Mouse (Mus musculus) embryo, embryonic 11.5 days (tissue): ENCODE results near the gene Atp2a2.

ENCODE experiments used
- DNase-seq: peaks from one replicate; pipeline ENCODE4 v3.0.0-alpha.2; 2012; ENCODE audit warnings: low read depth, low spot score

The Atp2a2 gene

DNA sequence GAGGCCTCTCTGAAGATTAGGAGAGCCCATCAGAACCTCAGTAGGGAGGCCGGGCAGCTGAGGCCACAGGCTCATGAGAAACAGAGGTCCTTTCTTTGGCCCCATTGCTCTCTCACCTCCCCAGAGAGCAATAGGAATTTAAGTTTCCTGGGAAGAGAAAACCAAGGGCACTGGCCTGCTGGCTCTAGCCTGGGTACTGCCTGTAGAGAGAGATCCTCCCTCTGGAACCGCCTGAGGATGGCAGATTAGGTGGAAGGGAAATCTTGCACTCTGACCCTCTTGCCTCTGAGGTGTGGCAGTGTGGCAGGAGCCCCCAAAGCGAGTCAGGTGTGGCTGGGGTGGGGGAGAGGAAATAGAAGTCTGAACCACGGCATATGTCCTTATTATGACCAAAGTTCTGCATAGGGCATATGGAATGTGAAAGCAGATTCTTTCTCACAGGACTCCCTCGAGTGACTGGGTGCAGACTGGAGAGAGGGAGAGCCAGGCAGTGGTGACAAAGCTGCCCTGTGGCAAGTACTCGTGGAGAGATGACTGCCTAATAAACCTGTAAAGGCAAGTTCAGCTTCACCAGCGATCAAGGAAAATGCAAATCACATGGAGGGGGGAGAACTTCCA is 17.1 kb upstream of the Atp2a2 start:
- DNase-seq = no peak

DNA sequence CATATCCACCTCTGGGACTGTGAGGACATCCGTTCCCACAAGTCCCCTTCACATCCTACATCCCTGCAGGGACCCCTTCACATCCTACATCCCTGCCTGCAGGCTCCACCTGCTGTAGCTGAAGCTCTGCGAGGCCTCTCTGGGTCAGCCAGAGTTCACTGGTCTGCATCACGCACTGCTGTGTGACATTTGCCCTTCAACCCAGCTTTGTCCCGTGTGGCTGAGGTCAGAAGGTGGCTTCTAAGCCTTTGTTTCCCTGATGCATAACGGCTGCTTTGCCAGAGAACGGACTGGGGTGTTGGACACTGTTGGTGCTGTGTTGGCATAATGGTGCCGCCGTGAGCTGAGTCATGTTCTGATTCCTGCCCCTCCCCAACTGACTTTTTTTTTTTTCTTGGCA is 16.2 kb upstream of the Atp2a2 start:
- DNase-seq = no peak

DNA sequence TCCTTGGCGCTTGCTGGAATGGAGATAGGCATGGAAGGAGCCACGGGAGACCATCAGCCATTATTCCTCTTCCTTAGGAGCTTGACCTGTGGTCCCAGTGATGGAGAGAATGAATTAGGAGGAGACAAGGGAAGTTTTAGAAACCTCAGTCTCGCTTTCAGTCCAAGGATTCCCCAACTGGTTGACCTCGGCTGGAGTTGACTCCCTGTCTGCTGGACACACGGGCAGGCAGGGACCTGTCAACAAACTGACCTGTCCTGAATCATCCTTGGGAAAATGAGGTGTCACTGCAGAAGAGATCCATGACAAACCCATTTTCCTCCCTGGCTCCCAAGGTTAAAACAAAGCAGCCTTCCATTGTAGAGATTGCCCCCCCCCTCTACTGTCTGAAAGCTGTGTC is 14.9 kb upstream of the Atp2a2 start:
- DNase-seq = no peak

DNA sequence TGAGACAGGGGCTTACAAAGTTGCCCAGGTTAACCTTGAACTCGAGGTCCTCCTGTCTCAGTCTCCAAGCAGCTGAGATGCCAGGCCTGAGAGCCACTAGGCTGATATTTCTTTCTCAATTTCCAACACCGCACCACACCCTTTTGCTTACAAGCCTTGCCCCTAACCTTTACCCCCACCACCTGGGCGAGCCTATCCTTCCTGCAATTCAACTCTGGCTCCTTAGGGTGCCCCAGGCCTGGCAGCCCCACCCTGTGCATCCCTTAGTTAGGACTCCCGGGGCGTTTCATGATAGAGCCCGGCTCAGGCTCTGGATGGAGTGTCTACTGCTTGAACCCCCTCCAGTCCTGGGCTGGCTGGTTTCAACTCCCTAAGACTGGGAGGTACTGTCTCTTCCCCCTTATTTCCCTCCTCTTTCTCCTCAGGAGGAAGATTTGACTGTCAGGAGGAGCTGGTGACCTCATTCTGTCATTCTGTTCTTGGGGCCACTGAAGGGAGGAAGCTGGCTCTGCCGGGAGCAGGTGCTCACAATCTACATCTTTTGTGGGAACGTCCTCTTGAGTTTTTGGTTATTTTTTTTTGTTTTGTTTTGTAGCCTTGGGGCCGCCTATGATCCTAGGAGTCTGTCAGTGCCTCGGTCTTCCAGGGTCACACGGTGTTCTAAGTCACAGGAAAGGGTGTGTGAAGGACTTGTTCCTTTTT is 14.2 kb upstream of the Atp2a2 start:
- no peak for DNase-seq

DNA sequence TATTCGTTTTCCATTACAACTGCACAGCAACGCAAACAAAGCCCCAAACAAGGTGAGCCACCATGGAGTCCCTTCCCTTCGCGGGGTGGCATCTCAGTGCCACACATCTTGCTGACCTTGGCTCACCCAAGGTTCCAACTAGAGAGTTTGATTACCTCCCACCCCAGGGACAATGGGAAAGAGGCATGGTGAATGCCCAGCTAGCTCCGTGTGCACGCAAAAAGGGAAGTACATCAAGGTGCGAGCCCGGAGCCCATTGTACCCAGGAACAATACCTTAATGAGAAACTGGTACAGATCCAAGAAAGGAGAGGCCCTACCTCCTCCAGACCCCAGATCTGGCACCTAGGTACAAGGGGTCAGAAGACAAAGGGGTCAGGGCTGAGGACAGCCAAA is 12.1 kb upstream of the Atp2a2 start:
- DNase-seq = no peak

DNA sequence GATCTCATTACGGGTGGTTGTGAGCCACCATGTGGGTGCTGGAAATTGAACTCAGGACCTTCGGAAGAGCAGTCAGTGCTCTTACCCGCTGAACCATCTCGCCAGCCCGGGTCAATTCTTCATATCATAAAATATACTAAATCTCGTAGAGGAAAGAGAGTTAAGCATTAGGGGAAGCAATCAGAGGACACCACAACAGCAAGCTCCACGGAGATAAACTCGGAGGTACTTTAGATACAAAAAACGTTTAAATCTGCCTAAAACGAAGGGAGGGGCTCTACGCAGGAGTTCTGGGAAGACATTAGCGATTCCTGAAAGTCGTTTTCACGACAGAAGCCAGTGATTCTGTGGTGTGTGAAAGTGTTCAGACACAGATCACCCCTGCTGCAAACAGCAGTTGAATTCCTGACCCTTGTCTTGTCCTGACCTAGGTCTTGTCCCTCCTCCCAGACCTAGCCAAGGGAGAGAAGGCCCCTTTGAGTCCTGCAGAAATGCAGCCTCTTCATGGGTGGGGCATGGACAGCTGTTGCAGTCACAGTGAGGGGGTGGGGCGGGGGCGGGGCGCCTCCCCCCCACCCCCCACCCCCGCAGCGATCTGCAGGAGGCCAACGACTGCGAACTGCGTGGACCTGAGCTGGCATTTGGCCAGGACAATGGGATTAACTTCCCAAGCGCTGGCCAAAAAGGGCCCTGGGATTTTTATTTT is 11.5 kb upstream of the Atp2a2 start:
- no peak for DNase-seq

DNA sequence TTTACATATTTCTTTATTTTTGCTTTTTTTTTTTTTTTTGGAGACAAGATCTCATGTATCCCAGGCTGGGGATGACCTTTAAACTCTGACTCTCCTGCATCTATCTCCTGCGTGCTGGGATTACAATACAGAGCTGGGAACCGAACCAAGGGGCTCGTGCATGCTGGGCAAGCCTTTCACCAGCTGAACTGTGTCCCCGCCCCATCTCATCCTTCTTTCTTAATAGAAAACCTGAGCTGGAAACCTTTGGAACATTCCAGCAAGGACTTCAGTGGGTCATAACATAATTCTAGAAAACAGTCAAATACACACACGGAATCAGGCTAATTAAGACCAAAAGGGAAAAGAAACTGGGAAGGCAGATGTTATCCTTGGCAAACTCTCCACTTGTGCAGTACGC is 10.0 kb upstream of the Atp2a2 start:
- no peak for DNase-seq

DNA sequence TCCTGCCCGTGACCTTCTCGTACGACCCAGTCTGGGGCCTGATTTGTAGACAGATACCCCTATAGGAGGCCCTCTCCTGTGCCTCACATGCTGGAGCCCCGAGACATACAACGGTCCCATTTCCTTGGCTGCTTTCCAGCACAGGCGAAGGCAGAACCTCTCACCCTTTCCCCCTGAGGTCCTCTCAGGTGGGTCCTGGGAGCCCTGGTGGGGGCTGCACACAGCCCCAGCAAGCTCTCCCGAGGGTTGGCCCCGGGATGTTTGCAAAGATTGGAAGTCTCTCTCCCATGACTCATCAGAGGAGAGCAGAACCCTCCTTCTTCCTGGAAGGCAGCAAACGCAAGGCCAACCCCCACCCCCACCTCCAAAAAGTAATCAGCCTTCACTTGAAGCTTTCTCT is 9.4 kb upstream of the Atp2a2 start:
- no peak for DNase-seq

DNA sequence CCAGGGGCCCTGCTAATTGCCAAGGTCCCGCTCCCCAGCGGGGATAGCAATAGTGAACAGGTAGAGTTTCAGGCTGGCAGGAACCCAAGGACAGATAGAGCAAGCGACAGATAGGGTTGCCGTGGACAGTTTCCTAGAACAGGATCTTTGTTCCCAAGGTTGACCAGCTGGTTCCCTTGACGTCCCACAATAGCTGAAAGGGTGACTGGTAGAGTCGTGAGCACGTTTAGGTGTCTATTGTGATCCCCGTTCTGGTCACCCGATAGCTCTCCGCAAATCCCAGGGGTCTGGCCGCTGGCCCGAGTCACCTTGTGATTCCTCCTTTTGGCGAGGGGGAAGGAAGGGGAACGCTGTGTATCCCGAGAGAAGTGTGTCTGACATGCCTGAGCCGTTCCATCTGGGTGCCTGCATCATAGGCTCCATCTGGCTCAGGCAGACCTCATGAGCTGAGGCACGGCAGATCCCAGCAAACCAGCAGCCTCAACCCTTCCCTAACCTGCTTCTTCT is 8.7 kb upstream of the Atp2a2 start:
- DNase-seq = no peak

DNA sequence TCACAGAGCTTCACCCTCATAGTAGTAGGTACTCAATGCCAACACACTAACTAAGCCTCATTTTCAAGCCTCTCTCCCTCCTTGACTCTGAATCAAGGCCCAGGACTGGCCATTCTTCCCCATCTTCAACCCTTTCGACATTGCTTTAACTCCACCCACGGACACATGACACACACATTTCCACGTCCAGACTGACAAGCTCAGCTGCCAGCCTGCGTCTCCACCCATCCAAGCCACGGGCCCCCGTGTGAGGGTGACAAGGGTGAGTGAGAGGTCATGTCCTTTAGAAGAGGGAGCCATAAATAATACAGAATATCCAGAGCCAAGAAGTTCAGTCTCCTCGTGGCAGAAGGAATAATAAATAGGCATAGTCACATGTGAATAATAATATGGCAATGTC is 7.6 kb upstream of the Atp2a2 start:
- no peak for DNase-seq

DNA sequence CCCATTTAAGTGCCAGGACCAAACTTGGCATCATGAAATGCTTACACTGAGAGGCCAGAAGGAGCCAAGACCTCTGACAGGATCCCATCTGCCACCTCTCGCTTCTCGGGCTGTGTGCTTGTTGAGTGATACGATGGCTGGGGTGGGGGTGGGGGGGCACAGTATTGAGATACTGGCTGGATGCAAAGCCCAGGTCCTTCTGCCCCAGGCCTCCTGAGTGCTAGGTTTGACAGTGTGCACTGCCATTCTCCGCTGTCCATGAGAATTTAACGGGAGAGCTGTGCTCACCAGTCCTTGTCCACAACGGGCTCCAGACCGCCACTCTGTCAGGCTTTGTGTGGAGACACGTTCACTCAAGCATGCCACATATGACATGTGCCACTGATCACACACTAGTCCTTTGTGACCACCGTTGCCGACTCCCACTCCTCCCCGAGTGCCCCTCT is 6.9 kb upstream of the Atp2a2 start:
- DNase-seq = no peak

DNA sequence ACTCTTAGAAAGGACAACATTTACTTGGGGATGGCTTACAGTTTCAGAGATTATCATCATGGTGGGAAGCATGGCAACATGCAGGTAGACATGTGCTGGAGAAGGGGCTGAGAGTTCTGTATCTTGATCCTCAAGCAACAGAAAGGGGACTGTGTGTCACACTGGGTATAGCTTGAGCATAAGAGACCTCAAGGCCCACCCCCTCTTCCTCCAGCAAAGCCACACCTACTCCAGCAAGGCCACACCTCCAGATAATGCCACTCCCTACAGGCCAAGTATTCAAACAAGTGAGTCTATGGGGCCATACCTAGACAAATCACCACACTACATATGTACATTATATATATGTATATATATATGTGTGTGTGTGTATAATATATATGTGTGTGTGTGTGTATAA is 5.4 kb upstream of the Atp2a2 start:
- DNase-seq = no peak

DNA sequence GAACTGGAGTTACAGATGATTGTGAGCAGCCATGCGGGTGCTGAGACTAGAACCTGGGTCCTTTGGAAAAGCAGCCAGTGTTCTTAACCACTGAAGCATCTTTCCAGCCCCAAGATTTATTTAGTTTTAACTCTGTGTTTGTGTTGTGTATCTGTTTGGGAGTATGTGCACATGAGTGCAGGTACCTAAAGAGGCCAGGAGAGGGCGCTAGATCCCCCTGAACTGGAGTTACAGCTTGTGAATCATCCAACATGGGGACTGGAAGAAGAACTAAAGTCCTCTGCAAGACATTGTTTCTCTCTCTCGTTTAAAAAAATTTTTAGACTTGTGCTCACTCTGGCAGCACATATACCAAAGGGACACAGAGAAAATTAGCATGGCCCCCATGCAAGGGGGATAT is 4.4 kb upstream of the Atp2a2 start:
- DNase-seq = no peak

DNA sequence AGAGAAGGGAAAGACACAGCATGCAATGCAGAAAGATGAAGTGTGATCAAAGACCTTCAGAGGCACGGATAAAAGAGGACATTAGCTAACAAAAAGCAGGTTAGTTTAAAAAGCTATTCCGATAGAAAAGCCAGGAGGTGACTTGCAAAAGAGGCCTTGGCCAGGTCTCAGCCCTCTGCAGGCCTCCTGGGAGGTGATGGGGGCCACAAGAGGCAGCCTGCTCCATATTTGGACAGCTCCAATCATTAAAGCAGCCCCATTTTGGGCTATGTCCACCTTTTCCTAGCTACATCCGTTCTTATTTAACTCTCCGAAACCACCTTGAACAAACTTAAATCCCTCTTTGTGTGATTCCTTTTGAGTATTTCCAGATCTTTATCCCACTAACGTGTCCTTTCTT is 3.5 kb upstream of the Atp2a2 start:
- no peak for DNase-seq

DNA sequence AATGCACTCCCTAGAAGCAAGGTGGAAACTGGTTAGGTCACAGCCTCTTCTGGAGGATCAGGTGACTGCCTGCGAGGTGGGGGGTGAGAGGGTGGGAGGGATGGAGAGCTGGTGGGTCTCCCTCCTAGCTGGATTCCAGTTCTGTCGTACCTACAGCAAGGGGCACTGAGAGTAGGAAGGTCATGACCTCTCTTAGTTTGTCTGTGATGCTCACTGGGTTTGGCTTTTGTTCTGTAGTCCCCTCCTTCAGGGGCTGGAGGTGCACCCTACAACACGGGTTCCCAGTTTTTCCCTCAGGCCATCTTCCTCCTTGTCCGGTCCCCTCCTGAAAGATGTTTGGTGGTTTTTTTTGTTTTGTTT is 1.7 kb upstream of the Atp2a2 start:
- DNase-seq = no peak

DNA sequence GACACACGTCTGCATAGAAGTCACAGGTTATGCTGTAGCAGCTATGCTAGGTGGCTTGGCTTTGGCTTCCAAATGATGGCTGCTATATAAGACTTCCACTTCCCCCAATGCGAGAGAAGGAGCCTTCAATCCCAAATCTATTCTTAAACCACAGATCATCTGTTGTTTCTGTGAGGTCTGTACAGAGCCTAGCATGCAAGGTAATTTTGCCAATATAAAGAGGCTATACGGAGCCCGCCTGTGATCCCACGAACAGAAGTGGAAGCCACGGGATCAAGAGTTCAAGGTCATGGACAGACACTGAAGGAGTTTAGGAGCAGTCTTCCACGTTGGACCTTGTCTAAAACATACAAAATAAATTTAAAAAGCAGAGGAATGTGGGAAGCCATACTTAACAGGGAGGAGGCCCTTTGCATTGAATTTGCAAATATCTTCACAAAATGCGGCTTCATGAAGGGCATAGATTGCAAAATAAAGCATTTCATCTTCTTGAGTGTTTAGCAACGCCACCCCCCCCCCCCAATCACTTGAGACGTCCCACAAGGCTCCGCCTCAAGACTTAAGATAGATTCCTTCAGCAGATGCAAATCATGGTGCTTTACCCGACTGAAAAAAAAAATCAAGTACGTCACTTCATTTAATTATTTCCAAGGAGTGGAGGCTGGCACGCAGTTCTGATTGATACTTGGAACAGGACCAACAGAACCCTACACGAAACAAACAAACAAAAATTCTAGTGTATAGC is 1.2 kb upstream of the Atp2a2 start:
- no peak for DNase-seq

DNA sequence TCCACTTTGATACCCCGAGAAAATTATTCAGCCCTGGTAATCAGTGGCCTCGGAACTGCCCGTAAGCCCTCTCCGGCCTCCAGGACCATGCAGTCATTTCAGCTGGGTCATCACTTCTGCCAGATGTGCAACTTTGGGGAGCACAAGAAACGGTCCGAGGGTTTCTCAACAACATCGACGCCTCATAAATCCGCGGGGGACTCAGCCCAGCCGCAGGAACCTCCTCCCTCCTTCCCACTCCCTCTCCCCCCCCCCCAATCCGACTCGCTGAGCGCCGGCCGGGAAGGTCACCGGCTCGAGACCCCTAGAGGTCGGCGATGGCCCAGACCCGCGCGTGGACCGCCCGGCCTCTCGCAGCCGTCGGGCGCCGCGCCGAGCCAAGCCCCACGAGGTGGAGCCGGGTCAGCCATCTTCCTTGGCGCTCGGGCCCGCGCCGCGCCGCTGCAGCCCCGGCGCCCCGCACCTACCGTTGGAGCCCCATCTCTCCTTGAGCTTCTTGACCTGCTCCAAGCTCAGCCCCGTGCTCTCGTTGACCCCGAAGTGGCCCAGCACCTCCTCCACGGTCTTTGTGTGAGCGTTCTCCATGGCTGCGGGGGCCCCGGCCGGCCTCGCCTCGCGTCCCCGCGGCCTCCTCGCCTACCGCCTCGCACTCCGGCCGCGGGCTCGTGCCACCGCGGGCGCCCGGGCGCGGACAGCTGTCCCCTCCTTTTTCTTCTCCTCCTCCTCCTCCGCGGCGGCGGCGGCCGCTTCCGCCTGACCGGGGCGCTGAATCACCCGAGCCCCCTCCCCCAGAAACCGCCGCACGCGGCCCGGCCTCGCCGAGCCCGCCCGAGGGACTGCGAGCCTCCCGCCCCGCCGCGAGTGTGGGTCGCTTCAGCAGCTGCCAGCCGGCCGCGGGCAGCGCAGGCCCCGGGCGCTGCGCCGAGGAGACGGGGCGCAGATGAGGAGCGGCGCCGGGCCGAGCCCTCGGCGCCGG is 636 bp downstream of the Atp2a2 start:
- peak; percentile 34 for DNase-seq

DNA sequence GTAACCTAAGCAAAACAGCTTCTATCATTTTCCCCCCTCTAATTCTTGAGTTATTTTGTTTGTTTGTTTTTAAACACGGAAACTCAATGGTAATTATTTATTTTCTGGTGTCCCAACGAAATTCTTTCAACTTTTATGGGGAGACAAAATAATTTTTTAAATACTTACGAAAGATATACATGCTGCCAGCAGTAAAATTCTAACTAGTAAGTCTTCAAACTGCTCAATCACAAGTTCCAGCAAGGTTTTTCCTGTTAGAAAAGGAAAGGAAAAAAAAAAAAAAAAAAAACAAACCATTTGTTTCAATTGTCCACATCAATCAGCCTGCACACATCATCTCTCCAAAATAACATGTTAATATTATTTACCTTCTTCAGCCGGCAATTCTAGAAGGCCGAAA is 1.5 kb downstream of the Atp2a2 start:
- no peak for DNase-seq

DNA sequence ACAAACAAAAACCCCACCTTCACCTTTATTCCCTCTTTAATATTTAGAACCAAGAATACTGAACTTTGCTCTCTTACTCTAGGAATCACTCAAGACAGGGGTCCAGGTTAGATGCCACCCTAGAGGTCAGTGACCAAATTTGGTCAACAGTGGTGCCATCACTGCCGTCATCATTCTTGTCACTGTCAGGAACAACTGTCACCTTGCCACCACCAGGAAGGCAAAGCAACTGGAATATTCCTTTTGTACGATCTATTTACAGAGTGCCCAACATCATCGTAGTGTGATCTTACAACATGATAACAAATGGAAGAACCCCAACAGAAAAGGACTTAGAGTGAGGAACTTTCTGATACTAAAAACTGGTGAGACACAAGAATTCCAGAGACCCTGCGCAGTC is 1.9 kb downstream of the Atp2a2 start:
- no peak for DNase-seq

DNA sequence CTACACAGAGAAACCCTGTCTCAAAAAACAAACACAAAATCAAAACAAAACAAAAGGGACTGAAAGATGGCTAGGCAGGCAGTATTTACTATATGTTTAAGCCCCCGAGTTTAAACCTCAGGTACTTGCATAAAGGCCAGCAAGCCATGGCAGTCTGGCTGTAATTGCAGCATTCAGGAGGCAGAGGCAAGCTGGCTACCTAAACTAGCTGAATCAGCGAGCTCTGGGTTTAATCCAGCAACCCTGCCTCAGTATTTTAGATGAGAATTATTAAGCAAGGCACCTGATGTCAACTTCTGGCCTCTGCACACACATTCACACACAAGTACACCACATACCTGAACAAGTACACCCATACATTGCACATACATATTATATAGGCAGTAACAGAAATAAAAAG is 4.0 kb downstream of the Atp2a2 start:
- DNase-seq = no peak

DNA sequence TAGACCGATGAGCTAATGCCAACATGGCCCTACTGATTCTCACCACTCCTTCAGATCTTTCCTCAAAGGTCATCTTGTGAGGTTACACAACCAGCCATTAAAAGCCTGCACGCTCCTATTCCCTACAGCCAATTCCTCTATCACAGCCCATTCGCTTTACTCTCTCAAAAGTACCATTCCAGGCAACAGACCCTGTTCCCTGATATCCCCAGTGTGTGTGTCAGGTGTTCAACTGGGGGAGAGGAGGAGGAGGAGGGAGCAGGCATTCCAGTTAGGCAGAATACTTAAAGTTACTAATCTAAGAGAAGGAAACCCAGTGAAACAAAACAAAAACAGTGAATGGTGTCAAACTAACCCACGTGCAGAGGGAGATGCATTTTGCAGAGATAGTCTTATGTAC is 5.0 kb downstream of the Atp2a2 start:
- DNase-seq = no peak
